Mouse (Mus musculus) heart, embryonic 14.5 days (tissue): Measurements from ENCODE around the gene Elmo1. TPM values are rescaled to one million over a fixed set of nuclear protein-coding genes. Genes with fewer than 3 reads are reported as not detected.

Experiments
- ATAC-seq: fragments of 200-750 bp; cut with Nextera tagmentation; 2 replicates; pipeline ENCODE4 v1.8.0; 2017; ENCODE audit warnings: low read depth, moderate TSS enrichment; ENCODE audit not compliant: insufficient number of reproducible peaks, insufficient read depth, low FRiP score
- H3K27ac ChIP-seq, 2 experiments: fragments of 200-500 bp in 1 of 2; fragments of 300-500 bp in 1 of 2; sonication (generic) in 1 of 2; replicated peaks in 1 of 2; 2 replicates each; pipeline ENCODE4 v1.5.1; 2012 to 2014; ENCODE audit warnings: low read depth in 2 of 2, low read length in 2 of 2, control low read depth in 1 of 2, mild to moderate bottlenecking in 1 of 2, mixed read lengths in 1 of 2; ENCODE audit not compliant: control insufficient read depth in 1 of 2, insufficient read depth in 1 of 2
- H3K27me3 ChIP-seq: fragments of 300-500 bp; sonication (generic); 2 replicates; pipeline ENCODE4 v1.6.1; 2014; ENCODE audit warnings: mild to moderate bottlenecking, low read length, control low read depth; ENCODE audit not compliant: control insufficient read depth, insufficient read depth
- H3K36me3 ChIP-seq: fragments of 300-500 bp; sonication (generic); 2 replicates; pipeline ENCODE4 v1.6.1; 2014; ENCODE audit warnings: mild to moderate bottlenecking, control low read depth, low read length, mixed read lengths; ENCODE audit not compliant: control insufficient read depth, insufficient read depth
- H3K4me1 ChIP-seq, 2 experiments: fragments of 200-500 bp in 1 of 2; fragments of 300-500 bp in 1 of 2; sonication (generic) in 1 of 2; 2 replicates each; pipeline ENCODE4 v1.6.1; 2012 to 2014; ENCODE audit warnings: low read length in 2 of 2, control low read depth in 1 of 2, mixed read lengths in 1 of 2; ENCODE audit not compliant: control insufficient read depth in 2 of 2, insufficient read depth in 2 of 2
- H3K4me2 ChIP-seq: fragments of 300-500 bp; sonication (generic); 2 replicates; pipeline ENCODE4 v1.6.1; 2014; ENCODE audit warnings: mild to moderate bottlenecking, low read length
- H3K4me3 ChIP-seq, 2 experiments: fragments of 200-500 bp in 1 of 2; fragments of 300-500 bp in 1 of 2; sonication (generic) in 1 of 2; 2 replicates each; pipeline ENCODE4 v1.5.1; 2012 to 2014; ENCODE audit warnings: low read length in 2 of 2, mild to moderate bottlenecking in 2 of 2, control low read depth in 1 of 2, low read depth in 1 of 2, moderate library complexity in 1 of 2; ENCODE audit not compliant: control insufficient read depth in 1 of 2, insufficient read depth in 1 of 2
- H3K9ac ChIP-seq: fragments of 300-500 bp; sonication (generic); 2 replicates; pipeline ENCODE4 v1.6.1; 2014; ENCODE audit warnings: mild to moderate bottlenecking, low read length
- H3K9me3 ChIP-seq: fragments of 300-500 bp; sonication (generic); 2 replicates; pipeline ENCODE4 v1.6.1; 2016; ENCODE audit warnings: low read length, control low read depth; ENCODE audit not compliant: control insufficient read depth
- WGBS: fragments of 180-500 bp; shearing (Covaris S2); extraction: QIAGEN DNeasy Blood & Tissue Kit; methylation state at CpG from one replicate; pipeline ENCODE4 v1.1.7; 2014; 5-methylcytosine and 5-hydroxymethylcytosine counted together
- polyA plus RNA-seq: library from polyadenylated mRNA; unstranded; fragments of >200 nt; fragmentation: Nextera tagmentation; extraction: Ambion mirVana; gene quantifications from 2 replicates; pipeline ENCODE4 v1.2.1, GENCODE M21; 2014

Elmo1 gene
- polyA plus RNA-seq, 1 experiment from 2014 or later, result 10.4 TPM

DNA sequence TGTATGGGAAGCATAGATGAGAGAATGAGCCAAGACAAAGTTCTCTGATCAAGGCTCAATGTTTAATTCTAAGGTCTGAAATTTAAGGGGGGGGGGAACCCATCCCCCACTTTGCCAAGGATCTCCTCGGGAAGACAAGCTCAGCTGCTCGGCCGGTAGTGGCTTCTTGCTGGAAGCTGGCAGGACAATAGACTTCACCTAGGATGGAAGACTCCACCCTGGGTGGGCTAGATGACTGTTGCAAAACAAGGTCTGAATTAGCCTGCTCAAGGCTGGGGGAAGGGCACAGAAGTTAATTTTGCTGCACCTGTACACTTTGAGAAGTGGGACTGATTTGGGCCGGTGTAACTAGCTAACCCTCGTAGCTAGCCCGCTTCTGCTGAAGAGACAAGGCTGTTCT, 25.6 kb downstream of the Elmo1 start:
- H3K27ac ChIP-seq, result no peak overlapping the region

DNA sequence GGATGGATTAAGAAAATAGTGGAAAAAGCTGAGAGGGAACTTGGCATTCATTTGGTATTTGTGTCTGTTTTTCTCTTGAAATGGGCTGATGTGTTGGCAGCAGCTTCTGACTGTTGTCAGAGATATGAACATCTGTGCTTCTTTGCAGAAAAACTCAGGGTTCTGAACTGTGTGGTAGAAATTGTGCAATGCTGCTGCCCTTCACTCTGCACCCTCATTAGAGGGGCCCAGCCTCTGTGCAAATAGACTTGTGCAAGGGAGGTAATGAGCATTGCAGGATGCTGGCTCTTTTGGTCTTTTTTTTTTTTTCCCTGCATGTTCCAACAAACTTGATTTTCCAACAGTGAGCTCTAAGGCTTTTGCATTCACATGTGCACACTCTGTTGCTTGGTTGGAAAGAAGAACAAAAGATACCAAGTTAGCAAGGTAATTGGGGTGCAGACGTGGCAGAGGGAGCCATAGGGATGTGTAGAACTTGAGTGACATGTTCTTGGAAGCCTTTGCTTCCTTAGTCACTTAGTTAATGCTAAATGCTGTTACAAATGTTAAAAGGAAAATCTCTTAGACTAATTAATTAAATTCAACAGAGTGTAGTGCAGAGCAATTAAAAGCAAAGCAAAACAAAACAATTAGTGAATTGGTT, 26.6 kb downstream of the Elmo1 start:
- H3K4me1 ChIP-seq, result peaks cover 9 to 10% of the 10 kb centered on the region in 2 experiments
- no peak overlapping the region for H3K9ac ChIP-seq
- H3K4me2 ChIP-seq, result no peak overlapping the region

More for the DNA sequence above, 25.6 kb downstream of the Elmo1 start:
- Histone ChIP-seq H3K9me3 (no peaks in the 10 kb centered on the region), H3K4me2 (no peak overlapping the region), H3K36me3 (no peaks in the 10 kb centered on the region), H3K4me1 (peaks cover 10 to 14% of the 10 kb centered on the region in 2 experiments), H3K4me3 (no peak overlapping the region), H3K9ac (no peak overlapping the region), H3K27me3 (no peaks in the 10 kb centered on the region)
- WGBS, result 61% methylated on average over 6 of the region's 6 CpGs
- no peak for ATAC-seq

DNA sequence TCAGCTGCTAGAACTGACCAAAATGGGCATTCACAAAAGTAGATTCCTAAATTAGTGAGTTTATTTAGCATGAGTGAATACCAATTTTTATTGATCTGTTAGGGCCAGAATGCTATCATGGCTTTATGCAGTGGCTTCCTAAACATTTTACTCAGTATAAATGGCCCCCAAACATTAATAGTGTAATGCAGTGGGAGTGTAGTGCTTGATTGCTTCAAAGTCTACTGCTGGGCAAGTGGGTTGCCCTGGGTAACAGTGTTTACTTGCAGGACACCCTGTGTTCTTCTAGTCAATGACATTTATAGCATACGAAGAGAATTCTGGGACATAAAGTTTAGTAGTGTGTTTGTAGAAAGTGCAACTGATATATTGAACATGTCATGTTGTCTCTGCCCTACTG, 27.3 kb downstream of the Elmo1 start:
- Histone ChIP-seq H3K4me2 (no peak overlapping the region), H3K27me3 (no peaks in the 10 kb centered on the region), H3K4me1 (peaks cover 9 to 10% of the 10 kb centered on the region in 2 experiments), H3K4me3 (no peak overlapping the region), H3K27ac (no peak overlapping the region), H3K36me3 (no peaks in the 10 kb centered on the region), H3K9me3 (no peaks in the 10 kb centered on the region), H3K9ac (no peak overlapping the region)
- no peak for ATAC-seq
- 71% methylated on average over 1 of the region's 1 CpGs for WGBS

More for the DNA sequence above, 26.6 kb downstream of the Elmo1 start:
- no peak overlapping the region for H3K27ac ChIP-seq
- no peak for ATAC-seq
- no peak overlapping the region for H3K4me3 ChIP-seq
- no peaks in the 10 kb centered on the region for H3K27me3 ChIP-seq
- H3K36me3 ChIP-seq, result no peaks in the 10 kb centered on the region
- WGBS, result 58% methylated on average over 1 of the region's 1 CpGs
- H3K9me3 ChIP-seq, result no peaks in the 10 kb centered on the region

DNA sequence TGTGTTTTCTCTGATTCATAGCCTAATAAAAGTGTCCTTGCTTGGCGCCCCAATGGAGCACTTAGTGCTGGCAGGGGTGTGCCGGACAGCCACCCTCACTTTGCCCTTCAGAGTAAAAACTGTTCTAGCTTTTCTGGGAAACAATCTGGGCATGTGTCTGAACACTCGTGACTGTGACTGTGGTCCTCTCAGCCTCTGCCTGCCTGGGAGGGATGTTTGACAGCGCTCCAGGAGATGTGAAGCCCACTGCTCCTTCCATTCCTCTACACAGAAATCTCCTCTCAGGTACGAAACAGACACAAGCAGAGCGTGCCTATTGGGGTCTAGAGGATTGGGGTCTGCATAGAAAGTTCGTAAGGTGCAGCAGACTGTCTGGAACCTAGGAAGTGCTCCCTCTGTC, 28.5 kb downstream of the Elmo1 start:
- H3K36me3 ChIP-seq, result no peaks in the 10 kb centered on the region
- H3K27ac ChIP-seq, result no peak overlapping the region
- H3K9ac ChIP-seq, result no peak overlapping the region
- 75% methylated on average over 7 of the region's 7 CpGs for WGBS
- peaks cover 9 to 10% of the 10 kb centered on the region in 2 experiments for H3K4me1 ChIP-seq
- no peak overlapping the region for H3K4me3 ChIP-seq
- H3K4me2 ChIP-seq, result no peak overlapping the region
- H3K9me3 ChIP-seq, result no peaks in the 10 kb centered on the region
- H3K27me3 ChIP-seq, result no peaks in the 10 kb centered on the region
- no peak for ATAC-seq

DNA sequence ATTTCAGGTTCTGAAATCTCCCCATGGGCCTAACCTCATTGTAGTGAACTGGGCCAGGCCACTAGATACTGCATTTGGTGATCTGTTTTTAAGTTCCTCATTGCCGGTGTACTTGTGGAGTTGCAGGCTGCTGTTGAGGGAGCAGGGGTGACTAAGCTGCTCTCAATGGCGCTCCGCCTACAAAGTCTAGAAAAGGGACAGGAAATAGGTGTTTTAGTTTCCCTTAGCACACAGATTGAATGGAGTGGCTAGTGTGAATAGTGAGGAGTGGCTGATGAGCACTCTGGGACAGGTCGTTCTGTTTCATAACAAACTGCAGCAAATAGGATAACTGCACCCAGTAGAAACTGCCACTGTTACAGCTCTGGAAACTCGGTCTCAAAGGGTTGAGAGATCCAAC, 30.3 kb downstream of the Elmo1 start:
- no peak overlapping the region for H3K4me2 ChIP-seq
- peaks cover 6% of the 10 kb centered on the region in 2 experiments for H3K4me1 ChIP-seq
- no peaks in the 10 kb centered on the region for H3K27me3 ChIP-seq
- no peak overlapping the region for H3K9ac ChIP-seq
- ATAC-seq, result no peak
- no peak overlapping the region for H3K4me3 ChIP-seq
- no peaks in the 10 kb centered on the region for H3K9me3 ChIP-seq
- no peaks in the 10 kb centered on the region for H3K36me3 ChIP-seq
- WGBS, result 59% methylated on average over 5 of the region's 5 CpGs
- H3K27ac ChIP-seq, result peak overlapping the region; percentile 19 to 33; a peak in 1 of 4 replicates

DNA sequence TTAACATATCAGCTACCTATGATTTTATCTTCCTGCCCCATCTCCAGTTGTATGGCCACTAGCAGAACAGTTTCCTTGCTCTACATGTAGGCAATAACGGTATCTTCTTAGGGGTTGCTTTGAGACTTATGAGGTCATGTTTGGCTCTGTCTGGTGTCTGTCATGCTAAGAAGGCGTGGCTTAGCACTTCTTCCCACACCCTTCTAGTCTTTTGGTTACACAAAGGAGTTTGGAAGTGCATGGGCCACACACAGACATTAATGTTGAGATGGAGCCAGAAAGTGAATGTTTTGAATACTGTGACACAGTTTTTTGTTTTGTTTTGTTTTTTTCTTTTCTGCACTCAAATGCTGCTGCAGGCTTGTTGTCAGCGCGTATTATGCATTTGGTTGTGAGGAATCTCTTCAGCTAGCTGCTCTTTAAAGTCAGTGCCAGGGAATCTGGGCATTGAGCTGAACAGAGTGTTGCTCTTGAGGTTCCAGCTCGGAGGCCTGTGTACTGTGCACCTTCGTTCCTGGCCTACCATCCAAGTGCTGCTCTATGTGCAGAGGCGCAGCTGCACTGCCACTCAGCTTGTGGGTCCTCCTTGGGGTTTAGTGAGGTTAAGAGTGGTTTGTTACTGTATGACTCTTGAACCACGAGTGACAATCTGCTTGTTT, 31.1 kb downstream of the Elmo1 start:
- no peak for ATAC-seq
- H3K9ac ChIP-seq, result no peak overlapping the region
- peaks cover 0 to 3% of the 10 kb centered on the region in 2 experiments; a peak in 2 of 4 replicates for H3K4me1 ChIP-seq
- H3K4me2 ChIP-seq, result no peak overlapping the region
- no peak overlapping the region for H3K27ac ChIP-seq
- H3K36me3 ChIP-seq, result no peaks in the 10 kb centered on the region
- 72% methylated on average over 8 of the region's 8 CpGs for WGBS
- H3K4me3 ChIP-seq, result no peak overlapping the region
- no peaks in the 10 kb centered on the region for H3K9me3 ChIP-seq
- H3K27me3 ChIP-seq, result no peaks in the 10 kb centered on the region

DNA sequence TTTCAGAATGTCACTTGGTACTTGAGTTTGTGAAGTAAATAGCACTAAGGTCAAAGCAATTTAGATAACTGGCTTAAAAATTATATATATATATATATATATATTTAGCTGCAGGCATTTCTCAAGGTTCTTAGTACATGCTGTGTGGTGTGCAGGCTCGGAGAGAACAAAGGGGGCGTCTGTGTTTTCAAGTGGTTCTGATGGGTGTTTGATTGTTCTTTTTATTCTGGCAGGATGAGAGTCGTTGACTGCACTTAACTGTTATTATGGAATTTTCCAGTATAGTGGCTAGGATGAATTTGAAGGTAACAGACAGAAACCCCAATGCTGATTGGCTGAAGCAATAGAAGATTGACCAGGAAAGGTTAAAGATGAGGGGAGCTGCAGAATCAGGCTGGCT, 33.6 kb downstream of the Elmo1 start:
- H3K9me3 ChIP-seq, result no peaks in the 10 kb centered on the region
- no peaks in the 10 kb centered on the region for H3K36me3 ChIP-seq
- no peak for ATAC-seq
- WGBS, result 41% methylated on average over 3 of the region's 3 CpGs
- H3K9ac ChIP-seq, result no peak overlapping the region
- H3K4me2 ChIP-seq, result no peak overlapping the region
- no peaks in the 10 kb centered on the region for H3K27me3 ChIP-seq
- H3K4me3 ChIP-seq, result no peak overlapping the region
- H3K27ac ChIP-seq, result no peak overlapping the region
- peaks cover 0 to 3% of the 10 kb centered on the region in 2 experiments; a peak in 2 of 4 replicates for H3K4me1 ChIP-seq
